Mouse (Mus musculus): ENCODE measurements around the gene Mtss1l. TPM values are rescaled to one million over a fixed set of nuclear protein-coding genes. Genes with fewer than 3 reads are reported as not detected.
"Not testable (repeated sequence)": the region's sequence is repeated elsewhere in the genome, so short reads cannot be mapped to it uniquely, and the experiment has no call there.

The Mtss1l gene
- polyA plus RNA-seq, 1 experiment from 2014 or later: 16.2 TPM

GRCm38 (mm10) chr8:110772452-110772851 is 51.2 kb downstream of the Mtss1l start:
- no peaks in the 10 kb centered on the region for H3K36me3 ChIP-seq
- WGBS: 52% methylated on average over 7 of the region's 7 CpGs
- peaks cover 4% of the 10 kb centered on the region; the same call in 1 of the 2 replicates for H3K4me1 ChIP-seq
- no peak overlapping the region for H3K4me2 ChIP-seq
- no peak overlapping the region for H3K4me3 ChIP-seq (replicated peaks)
- ATAC-seq (ENCODE audit: insufficient read depth, low FRiP score, low read depth): no peak; the same call in 1 of the 2 replicates
- no peaks in the 10 kb centered on the region for H3K27me3 ChIP-seq (replicated peaks)
- H3K9me3 ChIP-seq: no peaks in the 10 kb centered on the region
- peak overlapping the region; percentile 32; the same call in 1 of the 2 replicates for H3K27ac ChIP-seq
- no peak overlapping the region for H3K9ac ChIP-seq

GRCm38 (mm10) chr8:110774047-110774446 is 52.8 kb downstream of the Mtss1l start:
- no peaks in the 10 kb centered on the region for H3K9me3 ChIP-seq
- peaks cover 4% of the 10 kb centered on the region; the same call in 1 of the 2 replicates for H3K4me1 ChIP-seq
- no peak for ATAC-seq (ENCODE audit: insufficient read depth, low FRiP score, low read depth)
- H3K9ac ChIP-seq: no peak overlapping the region
- H3K4me2 ChIP-seq: no peak overlapping the region
- H3K36me3 ChIP-seq: no peaks in the 10 kb centered on the region
- H3K27me3 ChIP-seq (replicated peaks): no peaks in the 10 kb centered on the region
- no peak overlapping the region for H3K4me3 ChIP-seq (replicated peaks)
- no peak overlapping the region for H3K27ac ChIP-seq
- 59% methylated on average over 3 of the region's 3 CpGs for WGBS

- no peaks in the 10 kb centered on the region for H3K9me3 ChIP-seq
- no peak for ATAC-seq (ENCODE audit: insufficient read depth, low FRiP score, low read depth)
- peaks cover 4% of the 10 kb centered on the region; the same call in 1 of the 2 replicates for H3K4me1 ChIP-seq
- no peak overlapping the region for H3K4me2 ChIP-seq
- WGBS: 82% methylated on average over 6 of the region's 6 CpGs
- H3K36me3 ChIP-seq: no peaks in the 10 kb centered on the region
- H3K4me3 ChIP-seq (replicated peaks): no peak overlapping the region
- no peaks in the 10 kb centered on the region for H3K27me3 ChIP-seq (replicated peaks)
- no peak overlapping the region for H3K27ac ChIP-seq
- no peak overlapping the region for H3K9ac ChIP-seq
Measured at GRCm38 (mm10) chr8:110774725-110775124, 53.4 kb downstream of the Mtss1l start.

GRCm38 (mm10) chr8:110775316-110775715 is 54.0 kb downstream of the Mtss1l start:
- 71% methylated on average over 8 of the region's 8 CpGs for WGBS
- no peaks in the 10 kb centered on the region for H3K9me3 ChIP-seq
- H3K27ac ChIP-seq: no peak overlapping the region

GRCm38 (mm10) chr8:110775721-110776120 is 54.4 kb downstream of the Mtss1l start:
- 72% methylated on average over 3 of the region's 3 CpGs for WGBS
- no peak overlapping the region for H3K9ac ChIP-seq
- no peak overlapping the region for H3K4me3 ChIP-seq (replicated peaks)
- H3K36me3 ChIP-seq: no peaks in the 10 kb centered on the region
- H3K9me3 ChIP-seq: no peaks in the 10 kb centered on the region
- no peaks in the 10 kb centered on the region for H3K27me3 ChIP-seq (replicated peaks)
- H3K4me1 ChIP-seq: peaks cover 4% of the 10 kb centered on the region; the same call in 1 of the 2 replicates
- H3K27ac ChIP-seq: no peak overlapping the region
- ATAC-seq (ENCODE audit: insufficient read depth, low FRiP score, low read depth): no peak
- H3K4me2 ChIP-seq: no peak overlapping the region

More at GRCm38 (mm10) chr8:110775316-110775715, 54.0 kb downstream of the Mtss1l start:
- no peak for ATAC-seq (ENCODE audit: insufficient read depth, low FRiP score, low read depth)
- Histone ChIP-seq H3K4me3 (replicated peaks) (no peak overlapping the region), H3K27me3 (replicated peaks) (no peaks in the 10 kb centered on the region), H3K4me1 (peaks cover 4% of the 10 kb centered on the region; the same call in 1 of the 2 replicates), H3K4me2 (no peak overlapping the region), H3K36me3 (no peaks in the 10 kb centered on the region), H3K9ac (no peak overlapping the region)

GRCm38 (mm10) chr8:110776335-110776734 is 55.1 kb downstream of the Mtss1l start:
- no peak overlapping the region for H3K9ac ChIP-seq
- peaks cover 4% of the 10 kb centered on the region; the same call in 1 of the 2 replicates for H3K4me1 ChIP-seq
- H3K36me3 ChIP-seq: no peaks in the 10 kb centered on the region
- H3K4me2 ChIP-seq: no peak overlapping the region
- no peaks in the 10 kb centered on the region for H3K9me3 ChIP-seq
- no peak overlapping the region for H3K4me3 ChIP-seq (replicated peaks)
- no peak overlapping the region for H3K27ac ChIP-seq
- no peaks in the 10 kb centered on the region for H3K27me3 ChIP-seq (replicated peaks)
- no peak for ATAC-seq (ENCODE audit: insufficient read depth, low FRiP score, low read depth)
- 93% methylated on average over 3 of the region's 3 CpGs for WGBS

- Histone ChIP-seq H3K27ac (no peak overlapping the region), H3K36me3 (no peaks in the 10 kb centered on the region), H3K4me1 (no peaks in the 10 kb centered on the region), H3K9me3 (no peaks in the 10 kb centered on the region), H3K4me2 (no peak overlapping the region), H3K9ac (no peak overlapping the region), H3K4me3 (replicated peaks) (no peak overlapping the region), H3K27me3 (replicated peaks) (no peaks in the 10 kb centered on the region)
- WGBS: 67% methylated on average over 13 of the region's 13 CpGs
- no peak for ATAC-seq (ENCODE audit: insufficient read depth, low FRiP score, low read depth)
Measured at GRCm38 (mm10) chr8:110779924-110780718, 58.8 kb downstream of the Mtss1l start.

- 70% methylated on average over 2 of the region's 2 CpGs for WGBS
- H3K4me3 ChIP-seq (replicated peaks): no peak overlapping the region
- no peaks in the 10 kb centered on the region for H3K27me3 ChIP-seq (replicated peaks)
- H3K4me1 ChIP-seq: 0 out of 2 replicates have a peak, but pooled peaks cover 4% of the 10 kb centered on the region
- no peak for ATAC-seq (ENCODE audit: insufficient read depth, low FRiP score, low read depth)
- no peak overlapping the region for H3K9ac ChIP-seq
- no peak overlapping the region for H3K27ac ChIP-seq
- H3K36me3 ChIP-seq: no peaks in the 10 kb centered on the region
- H3K9me3 ChIP-seq: no peaks in the 10 kb centered on the region
- H3K4me2 ChIP-seq: no peak overlapping the region
Measured at GRCm38 (mm10) chr8:110785366-110785765, 64.1 kb downstream of the Mtss1l start.

GRCm38 (mm10) chr8:110786501-110786900 is 65.2 kb downstream of the Mtss1l start:
- H3K4me1 ChIP-seq; H3K27ac ChIP-seq; H3K36me3 ChIP-seq; ATAC-seq (ENCODE audit: insufficient read depth, low FRiP score, low read depth); H3K27me3 ChIP-seq (replicated peaks); H3K4me2 ChIP-seq; H3K9me3 ChIP-seq; H3K9ac ChIP-seq; H3K4me3 ChIP-seq (replicated peaks): not testable (repeated sequence)
- WGBS: 76% methylated on average over 7 of the region's 7 CpGs

GRCm38 (mm10) chr8:110786934-110787333 is 65.7 kb downstream of the Mtss1l start:
- no peak for ATAC-seq (ENCODE audit: insufficient read depth, low FRiP score, low read depth)
- no peak overlapping the region for H3K9ac ChIP-seq
- H3K4me3 ChIP-seq (replicated peaks): no peak overlapping the region
- H3K27ac ChIP-seq: no peak overlapping the region
- 62% methylated on average over 8 of the region's 8 CpGs for WGBS
- H3K36me3 ChIP-seq: no peaks in the 10 kb centered on the region
- H3K4me1 ChIP-seq: 0 out of 2 replicates have a peak, but pooled peaks cover 7% of the 10 kb centered on the region
- no peaks in the 10 kb centered on the region for H3K9me3 ChIP-seq
- no peak overlapping the region for H3K4me2 ChIP-seq
- H3K27me3 ChIP-seq (replicated peaks): no peaks in the 10 kb centered on the region

- no peak overlapping the region for H3K4me2 ChIP-seq
- H3K9ac ChIP-seq: no peak overlapping the region
- H3K27me3 ChIP-seq (replicated peaks): no peaks in the 10 kb centered on the region
- no peaks in the 10 kb centered on the region for H3K9me3 ChIP-seq
- 85% methylated on average over 9 of the region's 9 CpGs for WGBS
- H3K27ac ChIP-seq: no peak overlapping the region
- H3K4me1 ChIP-seq: 0 out of 2 replicates have a peak, but pooled peaks cover 7% of the 10 kb centered on the region
- ATAC-seq (ENCODE audit: insufficient read depth, low FRiP score, low read depth): no peak
- H3K36me3 ChIP-seq: no peaks in the 10 kb centered on the region
- H3K4me3 ChIP-seq (replicated peaks): no peak overlapping the region
Measured at GRCm38 (mm10) chr8:110787411-110787954, 66.2 kb downstream of the Mtss1l start.

GRCm38 (mm10) chr8:110788981-110789380 is 67.7 kb downstream of the Mtss1l start:
- Histone ChIP-seq H3K9me3 (no peaks in the 10 kb centered on the region), H3K36me3 (no peaks in the 10 kb centered on the region), H3K9ac (no peak overlapping the region), H3K4me1 (peaks cover 15% of the 10 kb centered on the region), H3K4me3 (replicated peaks) (no peak overlapping the region), H3K27me3 (replicated peaks) (no peaks in the 10 kb centered on the region), H3K27ac (no peak overlapping the region), H3K4me2 (no peak overlapping the region)
- WGBS: 54% methylated on average over 12 of the region's 12 CpGs
- no peak for ATAC-seq (ENCODE audit: insufficient read depth, low FRiP score, low read depth)

Measured in stomach, embryonic 15.5 days (tissue).